Mouse (Mus musculus): ENCODE data around the gene Zfp612.

DNA sequence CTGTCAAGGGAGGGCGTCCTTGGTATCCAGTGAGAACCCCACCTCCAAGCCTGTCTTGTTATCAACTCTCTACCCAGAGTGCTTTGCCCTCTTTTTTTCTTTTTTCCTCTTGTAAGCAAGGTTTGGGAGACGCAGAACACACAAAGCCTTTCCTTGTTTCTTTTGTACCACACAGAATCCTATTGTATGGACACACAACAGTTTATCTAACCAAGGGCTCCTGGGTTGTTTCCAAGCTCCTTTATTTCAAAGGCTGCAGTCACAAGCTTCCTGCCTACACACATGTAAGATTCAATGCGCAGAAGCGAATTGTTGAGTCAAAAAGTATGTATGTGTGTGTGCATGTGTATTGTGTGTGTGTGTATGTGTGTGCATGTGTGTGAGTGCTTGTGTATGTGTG lies 45.2 kb upstream of the Zfp612 start:
- no peak for TF ChIP-seq EP300 (IDR thresholded peaks at IDR 0.05; ENCODE audit: insufficient read depth, low read depth, low read length)
- TF ChIP-seq CTCF (IDR thresholded peaks at IDR 0.05; ENCODE audit: low read depth, low read length): no peak

All from ES-Bruce4 (cell line).